In genomic region chr3:65288994-65289393, GRCm38 (mm10) we compare ENCODE assay signal across 28 mouse cellular contexts.
DNase-seq lines count a peak whose midpoint lies in the region; ATAC-seq lines count a peak whose summit lies in the region.
"Had no signal": no experiment of that assay in that cellular context is flagged by ENCODE, and none has a peak within 500 bp of the region (broad histone marks: within the 10 kb centered on the region; RNA-seq: fewer than 3 reads in every experiment).

No protein-coding gene starts in this region.

- no peak overlapping the region for H3K27ac ChIP-seq in forebrain, embryonic 14.5 days (ENCODE audit: low read depth, low read length)
- no peak overlapping the region for H3K27ac ChIP-seq in forebrain, embryonic 16.5 days (ENCODE audit: low read length)
- H3K27ac ChIP-seq: embryonic facial prominence, embryonic 10.5 days; embryonic facial prominence, embryonic 13.5 days; forebrain, embryonic 12.5 days; heart, embryonic 15.5 days; hindbrain, embryonic 10.5 days; hindbrain, embryonic 13.5 days had no signal

- H3K4me1 ChIP-seq in forebrain, embryonic 14.5 days (ENCODE audit: control insufficient read depth, insufficient read depth, low read length) = no peaks in the 10 kb centered on the region
- no peaks in the 10 kb centered on the region for H3K4me1 ChIP-seq in forebrain, embryonic 16.5 days (replicated peaks; ENCODE audit: control insufficient read depth, insufficient read depth, low read length)
- H3K4me1 ChIP-seq: embryonic facial prominence, embryonic 10.5 days; embryonic facial prominence, embryonic 13.5 days; forebrain, embryonic 12.5 days; heart, embryonic 12.5 days; heart, embryonic 15.5 days; hindbrain, embryonic 10.5 days; hindbrain, embryonic 13.5 days had no signal

- no peaks in the 10 kb centered on the region for H3K9me3 ChIP-seq in forebrain, embryonic 14.5 days (replicated peaks; ENCODE audit: control insufficient read depth, low read length)
- no peaks in the 10 kb centered on the region for H3K9me3 ChIP-seq in forebrain, embryonic 16.5 days (ENCODE audit: control insufficient read depth, low read length)
- H3K9me3 ChIP-seq: embryonic facial prominence, embryonic 10.5 days; embryonic facial prominence, embryonic 13.5 days; heart, embryonic 12.5 days; heart, embryonic 15.5 days; hindbrain, embryonic 10.5 days; hindbrain, embryonic 13.5 days had no signal

- DNase-seq in forebrain, embryonic 14.5 days (ENCODE audit: low spot score) = peak; percentile 33
- DNase-seq in layer of hippocampus, adult 11-12 months (ENCODE audit: low spot score) = peak; percentile 13
- no peak for DNase-seq in layer of hippocampus, adult 9-10 months (ENCODE audit: low spot score)
- DNase-seq in right cerebral cortex, adult 18-20 months = peak; percentile 26
- no peak for DNase-seq in right cerebral cortex, postnatal 10 days (ENCODE audit: low spot score in 2 of 2)
- DNase-seq in ovary, adult 18-20 months (ENCODE audit: low spot score) = no peak
- DNase-seq: adrenal gland, adult 8-10 months; adrenal gland, postnatal 36 days; cerebellum, adult 11-12 months; cerebellum, adult 8-10 months; cerebellum, postnatal 10 days; cerebellum, postnatal 36 days; embryo, embryonic 11 days; gastrocnemius, postnatal 25 days; heart, adult 18-20 months; heart, postnatal 10 days; heart, postnatal 36 days had no signal

- no peak for ATAC-seq in forebrain, embryonic 14.5 days
- no peak for ATAC-seq in forebrain, embryonic 16.5 days
- ATAC-seq: activated CD4-positive, CD25-positive, alpha-beta regulatory T cell, adult 4 months; hindbrain, embryonic 16.5 days had no signal

- no peaks in the 10 kb centered on the region for H3K36me3 ChIP-seq in forebrain, embryonic 14.5 days (ENCODE audit: control insufficient read depth, insufficient read depth, low read length)
- H3K36me3 ChIP-seq in forebrain, embryonic 16.5 days (ENCODE audit: control insufficient read depth, insufficient read depth) = no peaks in the 10 kb centered on the region
- H3K36me3 ChIP-seq: embryonic facial prominence, embryonic 10.5 days; embryonic facial prominence, embryonic 13.5 days; forebrain, embryonic 12.5 days; heart, embryonic 12.5 days; heart, embryonic 15.5 days; hindbrain, embryonic 10.5 days; hindbrain, embryonic 13.5 days had no signal

- H3K4me2 ChIP-seq in forebrain, embryonic 14.5 days (ENCODE audit: low read length) = no peak overlapping the region
- H3K4me2 ChIP-seq in forebrain, embryonic 16.5 days (ENCODE audit: low read length) = no peak overlapping the region
- H3K4me2 ChIP-seq: embryonic facial prominence, embryonic 13.5 days; forebrain, embryonic 12.5 days; heart, embryonic 12.5 days; heart, embryonic 15.5 days; hindbrain, embryonic 13.5 days had no signal

- no peaks in the 10 kb centered on the region for H3K27me3 ChIP-seq in forebrain, embryonic 14.5 days (replicated peaks; ENCODE audit: control insufficient read depth, insufficient read depth, low read length)
- no peaks in the 10 kb centered on the region for H3K27me3 ChIP-seq in forebrain, embryonic 16.5 days (replicated peaks; ENCODE audit: control insufficient read depth, insufficient read depth, low read length)
- H3K27me3 ChIP-seq: embryonic facial prominence, embryonic 13.5 days; forebrain, embryonic 12.5 days; heart, embryonic 12.5 days; heart, embryonic 15.5 days; hindbrain, embryonic 13.5 days had no signal

- no peak overlapping the region for H3K4me3 ChIP-seq in forebrain, embryonic 14.5 days (ENCODE audit: low read depth, low read length)
- no peak overlapping the region for H3K4me3 ChIP-seq in forebrain, embryonic 16.5 days (replicated peaks; ENCODE audit: low read length)
- H3K4me3 ChIP-seq: embryonic facial prominence, embryonic 10.5 days; embryonic facial prominence, embryonic 13.5 days; erythroblast, embryonic 14.5 days; forebrain, embryonic 12.5 days; heart, embryonic 12.5 days; heart, embryonic 15.5 days; hindbrain, embryonic 10.5 days; hindbrain, embryonic 13.5 days had no signal

- 73% methylated on average over 2 of the region's 2 CpGs for WGBS in forebrain, embryonic 14.5 days
- WGBS in forebrain, embryonic 16.5 days = 77% methylated on average over 2 of the region's 2 CpGs

- no peak overlapping the region for H3K9ac ChIP-seq in forebrain, embryonic 14.5 days (ENCODE audit: low read length)
- H3K9ac ChIP-seq in forebrain, embryonic 16.5 days (replicated peaks; ENCODE audit: low read depth, low read length) = no peak overlapping the region
- H3K9ac ChIP-seq: embryonic facial prominence, embryonic 13.5 days; forebrain, embryonic 12.5 days; heart, embryonic 12.5 days; heart, embryonic 15.5 days; hindbrain, embryonic 13.5 days had no signal

Comparison
In these comparisons a context has a peak if more than half of its experiments do, and no peak if none do; other contexts are left out.
1. DNase-seq: peak in forebrain, embryonic 14.5 days (single experiment), layer of hippocampus, adult 11-12 months (single experiment) and right cerebral cortex, adult 18-20 months (single experiment); none in layer of hippocampus, adult 9-10 months (single experiment), right cerebral cortex, postnatal 10 days (0 of 2) and ovary, adult 18-20 months (single experiment).